Mouse (Mus musculus): Measurements from ENCODE around the gene Cog5. TPM values are rescaled to one million over a fixed set of nuclear protein-coding genes. Genes with fewer than 3 reads are reported as not detected.

The Cog5 gene
- polyA plus RNA-seq, 1 experiment from 2014 or later: 35.6 TPM

DNA sequence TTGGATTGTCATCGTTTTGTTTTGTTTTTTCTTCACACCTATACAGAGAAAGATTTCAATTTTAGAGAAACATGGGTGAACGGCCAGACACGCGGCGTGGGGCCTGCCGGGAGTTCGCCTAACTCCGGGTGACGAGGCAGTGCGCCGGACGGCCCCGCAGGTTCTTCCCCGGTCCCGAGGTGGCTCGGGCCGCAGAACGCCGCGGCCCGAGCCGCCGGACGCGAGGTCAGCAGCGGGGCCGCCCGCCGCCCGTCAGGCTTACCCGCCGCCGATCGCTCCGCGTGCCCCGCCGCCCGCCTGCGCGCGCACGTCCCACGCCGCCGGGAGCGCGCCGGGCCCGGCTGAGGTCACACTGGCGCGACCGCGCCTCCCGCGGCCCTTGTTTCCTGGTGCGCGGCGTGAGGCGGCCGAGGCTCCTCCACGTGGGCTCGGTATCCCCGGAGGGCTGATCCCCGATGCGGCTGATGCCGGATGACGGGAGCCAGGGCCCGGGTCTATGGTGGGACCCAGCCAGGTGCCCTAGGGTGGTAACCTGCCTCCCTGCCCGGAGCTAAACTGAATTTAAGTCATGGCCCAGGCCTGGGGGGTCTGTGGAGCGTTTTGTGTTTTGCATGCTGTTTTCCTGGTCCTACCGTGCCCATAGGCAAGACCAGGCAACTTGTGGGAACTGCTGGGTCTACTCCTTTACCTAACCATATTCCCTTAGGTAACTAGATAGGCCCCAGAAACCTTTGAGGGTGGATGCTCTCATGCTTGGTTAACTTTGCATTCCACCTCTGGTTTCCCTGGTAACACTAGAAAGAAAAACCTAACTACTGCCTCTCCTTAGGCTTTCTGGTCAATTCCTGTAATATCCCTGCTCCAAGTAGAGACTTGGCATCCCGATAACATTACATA lies 20.1 kb upstream of the Cog5 start, which contains the start of gene Bcap29:
Bcap29 (minus strand) TSS at position 316 of the 897 bp plus-strand sequence.
- H3K27me3 ChIP-seq (ENCODE audit: control insufficient read depth, insufficient read depth, low read length): no peaks in the 10 kb centered on the region
- H3K9me3 ChIP-seq (ENCODE audit: control insufficient read depth, low read length): no peaks in the 10 kb centered on the region
- peaks cover 4% of the 10 kb centered on the region; the same call in 1 of the 2 replicates for H3K4me1 ChIP-seq (ENCODE audit: control insufficient read depth, insufficient read depth, low read length)
- H3K4me2 ChIP-seq (ENCODE audit: low read length): peak within 1 kb of the TSS; percentile 79
- 1% methylated on average over 73 of the region's 73 CpGs for WGBS
- ATAC-seq (ENCODE audit: low FRiP score, low TSS enrichment): peak; percentile 88
- H3K4me3 ChIP-seq (replicated peaks; ENCODE audit: low read depth, low read length): peak within 1 kb of the TSS; percentile 54
- no peaks in the 10 kb centered on the region for H3K36me3 ChIP-seq (ENCODE audit: control insufficient read depth, insufficient read depth, low read length)
- peak within 1 kb of the TSS; percentile 66 for H3K27ac ChIP-seq (replicated peaks; ENCODE audit: low read depth, low read length)
- DNase-seq: peak; percentile 90
- peak within 1 kb of the TSS; percentile 78 for H3K9ac ChIP-seq (replicated peaks; ENCODE audit: low read length)

DNA sequence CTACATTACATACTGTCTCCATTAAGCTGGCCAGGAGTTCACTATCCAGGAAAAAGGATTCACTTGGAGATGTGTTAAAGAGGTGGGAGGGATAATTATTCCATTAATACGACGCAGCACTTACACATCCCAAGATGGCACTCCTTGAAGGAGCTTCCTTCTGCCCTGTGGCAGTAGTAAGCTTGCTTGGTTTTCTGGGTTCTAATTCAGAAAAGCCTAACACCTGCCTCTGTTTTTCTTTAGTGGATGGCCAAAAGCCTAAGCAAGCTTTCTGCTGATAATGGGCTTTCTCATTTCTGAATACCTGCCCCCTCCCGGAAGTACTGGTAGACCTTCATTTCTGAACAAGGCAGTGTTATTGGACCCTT lies 19.4 kb upstream of the Cog5 start:
- 78% methylated on average over 3 of the region's 3 CpGs for WGBS
- no peak for DNase-seq
- peaks cover 4% of the 10 kb centered on the region; the same call in 1 of the 2 replicates for H3K4me1 ChIP-seq (ENCODE audit: control insufficient read depth, insufficient read depth, low read length)
- H3K27ac ChIP-seq (replicated peaks; ENCODE audit: low read depth, low read length): 0 out of 2 replicates have a peak overlapping the region, but pooled peaks have one; percentile 66
- H3K36me3 ChIP-seq (ENCODE audit: control insufficient read depth, insufficient read depth, low read length): no peaks in the 10 kb centered on the region
- peak overlapping the region; percentile 79 for H3K4me2 ChIP-seq (ENCODE audit: low read length)
- no peak overlapping the region for H3K4me3 ChIP-seq (replicated peaks; ENCODE audit: low read depth, low read length)
- H3K27me3 ChIP-seq (ENCODE audit: control insufficient read depth, insufficient read depth, low read length): no peaks in the 10 kb centered on the region
- no peak for ATAC-seq (ENCODE audit: low FRiP score, low TSS enrichment)
- H3K9ac ChIP-seq (replicated peaks; ENCODE audit: low read length): peak overlapping the region; percentile 78; the same call in 1 of the 2 replicates
- no peaks in the 10 kb centered on the region for H3K9me3 ChIP-seq (ENCODE audit: control insufficient read depth, low read length)

DNA sequence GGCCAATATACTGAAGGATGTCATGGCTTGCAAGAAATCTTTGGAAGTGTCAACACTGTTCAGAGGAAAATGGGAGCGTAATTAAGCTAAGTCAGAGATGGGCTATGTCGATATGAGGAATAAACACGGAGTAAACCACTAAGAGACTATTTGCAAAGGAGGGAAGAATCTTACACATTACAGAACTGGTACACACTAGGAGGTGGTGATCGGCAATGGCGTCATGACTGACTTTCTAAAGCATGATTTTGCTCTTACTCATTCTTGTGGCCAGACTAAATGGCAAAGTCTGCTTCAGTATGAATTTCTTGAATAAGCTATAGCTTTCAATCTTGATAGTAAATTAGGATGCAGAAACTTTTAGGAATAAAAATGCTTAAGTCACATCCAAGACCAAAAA lies 1.1 kb upstream of the Cog5 start:
- Histone ChIP-seq H3K4me1 (ENCODE audit: control insufficient read depth, insufficient read depth, low read length) (peaks cover 5% of the 10 kb centered on the region; the same call in 1 of the 2 replicates), H3K36me3 (ENCODE audit: control insufficient read depth, insufficient read depth, low read length) (no peaks in the 10 kb centered on the region), H3K4me3 (replicated peaks; ENCODE audit: low read depth, low read length) (no peak overlapping the region), H3K9me3 (ENCODE audit: control insufficient read depth, low read length) (no peaks in the 10 kb centered on the region), H3K4me2 (ENCODE audit: low read length) (peak overlapping the region; percentile 81; the same call in 1 of the 2 replicates), H3K27me3 (ENCODE audit: control insufficient read depth, insufficient read depth, low read length) (no peaks in the 10 kb centered on the region), H3K9ac (replicated peaks; ENCODE audit: low read length) (no peak overlapping the region), H3K27ac (replicated peaks; ENCODE audit: low read depth, low read length) (no peak overlapping the region)
- DNase-seq (no peak), ATAC-seq (ENCODE audit: low FRiP score, low TSS enrichment) (no peak)
- WGBS: 76% methylated on average over 5 of the region's 5 CpGs

DNA sequence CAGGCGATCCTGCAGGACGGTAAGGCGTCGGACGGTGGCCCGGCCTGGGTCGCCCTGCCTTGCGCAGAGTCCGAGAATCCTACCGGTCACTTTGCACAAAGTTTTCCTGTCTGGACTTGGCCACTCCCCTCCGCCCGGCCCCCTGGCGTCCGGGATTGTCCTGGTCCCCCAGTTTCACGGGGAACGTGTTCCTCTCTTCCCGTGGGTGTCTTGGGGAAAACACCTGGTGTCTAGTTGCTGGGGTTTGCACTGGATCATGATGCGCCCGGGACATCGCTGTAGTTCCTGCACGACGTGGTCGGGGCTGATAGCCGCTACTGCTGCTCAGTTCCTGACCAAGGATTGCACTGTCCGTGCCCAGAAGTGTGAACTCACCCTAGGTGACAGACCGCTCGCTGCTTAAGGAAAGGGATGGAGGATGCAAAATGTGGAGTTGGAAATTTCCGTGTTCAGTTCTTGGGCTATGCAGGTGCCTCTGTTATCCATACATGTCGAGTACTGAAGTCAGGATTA lies 352 bp downstream of the Cog5 start:
- H3K27me3 ChIP-seq (ENCODE audit: control insufficient read depth, insufficient read depth, low read length): no peaks in the 10 kb centered on the region
- WGBS: under 1% methylated on average over 29 of the region's 29 CpGs
- H3K36me3 ChIP-seq (ENCODE audit: control insufficient read depth, insufficient read depth, low read length): no peaks in the 10 kb centered on the region
- ATAC-seq (ENCODE audit: low FRiP score, low TSS enrichment) (peak; percentile 69), DNase-seq (no peak)
- H3K4me3 ChIP-seq (replicated peaks; ENCODE audit: low read depth, low read length): peak overlapping the region; percentile 89
- H3K4me1 ChIP-seq (ENCODE audit: control insufficient read depth, insufficient read depth, low read length): peaks cover 5% of the 10 kb centered on the region; the same call in 1 of the 2 replicates
- peak overlapping the region; percentile 78; the same call in 1 of the 2 replicates for H3K27ac ChIP-seq (replicated peaks; ENCODE audit: low read depth, low read length)
- H3K9ac ChIP-seq (replicated peaks; ENCODE audit: low read length): peak overlapping the region; percentile 73
- H3K9me3 ChIP-seq (ENCODE audit: control insufficient read depth, low read length): no peaks in the 10 kb centered on the region
- H3K4me2 ChIP-seq (ENCODE audit: low read length): peak overlapping the region; percentile 81

DNA sequence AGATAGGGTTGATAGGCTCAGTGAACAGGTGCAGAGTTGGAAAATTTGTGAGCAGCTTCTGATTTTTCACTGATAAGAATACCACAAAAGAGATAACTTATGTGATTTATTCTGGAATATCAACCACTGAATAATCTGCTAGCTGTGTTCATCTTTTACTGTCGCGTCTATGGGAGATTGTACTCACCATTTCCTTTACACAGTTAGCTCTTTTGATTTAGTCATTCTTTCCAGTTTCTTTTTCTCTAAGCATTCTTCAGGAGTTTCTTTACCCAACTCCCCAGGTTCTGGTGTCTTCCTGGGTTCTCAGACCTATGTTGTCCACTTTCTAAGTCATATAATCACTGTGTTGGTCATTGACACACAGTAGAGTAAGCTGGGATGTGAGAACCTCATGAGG lies 2.2 kb downstream of the Cog5 start:
- 97% methylated on average over 2 of the region's 2 CpGs for WGBS
- Histone ChIP-seq H3K4me2 (ENCODE audit: low read length) (no peak overlapping the region), H3K4me3 (replicated peaks; ENCODE audit: low read depth, low read length) (no peak overlapping the region), H3K9me3 (ENCODE audit: control insufficient read depth, low read length) (no peaks in the 10 kb centered on the region), H3K9ac (replicated peaks; ENCODE audit: low read length) (no peak overlapping the region), H3K27me3 (ENCODE audit: control insufficient read depth, insufficient read depth, low read length) (no peaks in the 10 kb centered on the region), H3K4me1 (ENCODE audit: control insufficient read depth, insufficient read depth, low read length) (peaks cover 5% of the 10 kb centered on the region; the same call in 1 of the 2 replicates), H3K36me3 (ENCODE audit: control insufficient read depth, insufficient read depth, low read length) (no peaks in the 10 kb centered on the region), H3K27ac (replicated peaks; ENCODE audit: low read depth, low read length) (no peak overlapping the region)
- DNase-seq (no peak), ATAC-seq (ENCODE audit: low FRiP score, low TSS enrichment) (no peak)

DNA sequence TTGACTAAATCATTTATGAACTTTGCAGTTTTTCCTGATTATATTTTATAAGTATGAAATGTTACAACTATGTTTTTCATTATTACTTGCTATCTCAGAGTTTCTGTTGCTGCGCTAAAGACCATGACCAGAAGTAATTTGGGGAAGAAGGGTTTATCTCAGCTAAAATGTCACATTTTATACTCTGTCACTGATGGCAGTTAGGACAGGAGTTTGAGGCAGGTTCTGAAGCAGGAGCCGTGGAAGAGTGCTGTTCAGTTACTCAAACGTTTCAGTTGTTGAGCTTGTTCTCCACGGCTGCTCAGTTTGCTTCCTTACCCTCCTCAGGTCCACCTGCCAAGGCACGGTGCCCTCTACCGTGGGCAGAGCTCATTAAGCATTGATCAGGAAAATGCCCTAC lies 11.3 kb downstream of the Cog5 start:
- WGBS: 77% methylated on average over 6 of the region's 6 CpGs
- peaks cover 33% of the 10 kb centered on the region for H3K36me3 ChIP-seq (ENCODE audit: control insufficient read depth, insufficient read depth, low read length)
- no peaks in the 10 kb centered on the region for H3K27me3 ChIP-seq (ENCODE audit: control insufficient read depth, insufficient read depth, low read length)
- no peak for ATAC-seq (ENCODE audit: low FRiP score, low TSS enrichment)
- no peaks in the 10 kb centered on the region for H3K4me1 ChIP-seq (ENCODE audit: control insufficient read depth, insufficient read depth, low read length)
- H3K9me3 ChIP-seq (ENCODE audit: control insufficient read depth, low read length): no peaks in the 10 kb centered on the region
- H3K27ac ChIP-seq (replicated peaks; ENCODE audit: low read depth, low read length): no peak overlapping the region
- no peak overlapping the region for H3K4me3 ChIP-seq (replicated peaks; ENCODE audit: low read depth, low read length)
- no peak for DNase-seq
- H3K9ac ChIP-seq (replicated peaks; ENCODE audit: low read length): no peak overlapping the region
- no peak overlapping the region for H3K4me2 ChIP-seq (ENCODE audit: low read length)

DNA sequence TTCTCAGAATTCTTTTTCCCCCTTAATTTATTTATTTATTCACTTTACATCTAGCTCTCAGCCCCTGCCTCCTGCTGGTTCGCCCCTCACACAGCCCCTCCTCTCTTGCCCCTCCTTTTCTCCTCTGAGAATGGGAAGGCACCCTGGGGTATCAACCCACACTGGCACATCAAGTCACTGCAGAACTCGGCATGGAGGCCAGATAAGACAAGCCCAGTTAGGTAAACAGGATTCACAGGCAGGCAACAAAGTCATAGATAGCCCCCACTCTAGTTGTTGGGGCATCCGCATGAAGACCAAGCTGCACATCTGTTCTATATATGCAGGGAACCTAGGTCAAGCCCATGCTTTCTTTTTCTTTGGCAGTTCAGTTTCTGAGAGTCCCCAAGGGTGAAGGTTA lies 12.5 kb downstream of the Cog5 start:
- H3K4me3 ChIP-seq (replicated peaks; ENCODE audit: low read depth, low read length): no peak overlapping the region
- no peak overlapping the region for H3K9ac ChIP-seq (replicated peaks; ENCODE audit: low read length)
- H3K27me3 ChIP-seq (ENCODE audit: control insufficient read depth, insufficient read depth, low read length): no peaks in the 10 kb centered on the region
- H3K4me2 ChIP-seq (ENCODE audit: low read length): no peak overlapping the region
- H3K4me1 ChIP-seq (ENCODE audit: control insufficient read depth, insufficient read depth, low read length): no peaks in the 10 kb centered on the region
- ATAC-seq (ENCODE audit: low FRiP score, low TSS enrichment) (no peak), DNase-seq (no peak)
- 58% methylated on average over 3 of the region's 3 CpGs for WGBS
- no peak overlapping the region for H3K27ac ChIP-seq (replicated peaks; ENCODE audit: low read depth, low read length)
- H3K36me3 ChIP-seq (ENCODE audit: control insufficient read depth, insufficient read depth, low read length): peaks cover 33% of the 10 kb centered on the region
- H3K9me3 ChIP-seq (ENCODE audit: control insufficient read depth, low read length): no peaks in the 10 kb centered on the region

DNA sequence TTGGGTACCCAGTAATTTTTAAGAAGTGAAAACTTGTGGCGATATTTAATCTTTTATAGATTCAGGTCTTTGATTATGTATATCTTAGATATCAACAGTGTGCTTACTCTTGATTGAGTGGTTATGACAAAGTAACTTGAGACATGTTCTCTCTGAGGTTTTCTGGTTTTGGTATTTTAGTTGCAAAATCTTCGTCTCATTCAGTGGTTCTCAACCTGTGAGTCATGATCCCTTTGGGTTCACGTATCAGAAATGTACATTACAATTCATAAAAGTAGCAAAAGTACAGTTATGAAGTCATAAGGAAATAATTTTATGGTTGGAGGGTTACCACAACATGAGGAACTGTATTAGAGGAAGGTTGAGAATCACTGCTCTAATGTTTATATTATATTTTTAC lies 32.0 kb downstream of the Cog5 start:
- Histone ChIP-seq H3K9ac (replicated peaks; ENCODE audit: low read length) (no peak overlapping the region), H3K4me2 (ENCODE audit: low read length) (no peak overlapping the region), H3K9me3 (ENCODE audit: control insufficient read depth, low read length) (no peaks in the 10 kb centered on the region), H3K27ac (replicated peaks; ENCODE audit: low read depth, low read length) (no peak overlapping the region), H3K4me3 (replicated peaks; ENCODE audit: low read depth, low read length) (no peak overlapping the region), H3K27me3 (ENCODE audit: control insufficient read depth, insufficient read depth, low read length) (no peaks in the 10 kb centered on the region), H3K36me3 (ENCODE audit: control insufficient read depth, insufficient read depth, low read length) (peaks cover 6% of the 10 kb centered on the region; the same call in 1 of the 2 replicates), H3K4me1 (ENCODE audit: control insufficient read depth, insufficient read depth, low read length) (no peaks in the 10 kb centered on the region)
- DNase-seq: no peak
- 95% methylated on average over 3 of the region's 3 CpGs for WGBS
- no peak for ATAC-seq (ENCODE audit: low FRiP score, low TSS enrichment)
